Mouse (Mus musculus): Measurements from ENCODE around the gene Krt23.
A peak's percentile ranks its signal among the peaks of the same experiment; 100 is the strongest.

Krt23 gene

DNA sequence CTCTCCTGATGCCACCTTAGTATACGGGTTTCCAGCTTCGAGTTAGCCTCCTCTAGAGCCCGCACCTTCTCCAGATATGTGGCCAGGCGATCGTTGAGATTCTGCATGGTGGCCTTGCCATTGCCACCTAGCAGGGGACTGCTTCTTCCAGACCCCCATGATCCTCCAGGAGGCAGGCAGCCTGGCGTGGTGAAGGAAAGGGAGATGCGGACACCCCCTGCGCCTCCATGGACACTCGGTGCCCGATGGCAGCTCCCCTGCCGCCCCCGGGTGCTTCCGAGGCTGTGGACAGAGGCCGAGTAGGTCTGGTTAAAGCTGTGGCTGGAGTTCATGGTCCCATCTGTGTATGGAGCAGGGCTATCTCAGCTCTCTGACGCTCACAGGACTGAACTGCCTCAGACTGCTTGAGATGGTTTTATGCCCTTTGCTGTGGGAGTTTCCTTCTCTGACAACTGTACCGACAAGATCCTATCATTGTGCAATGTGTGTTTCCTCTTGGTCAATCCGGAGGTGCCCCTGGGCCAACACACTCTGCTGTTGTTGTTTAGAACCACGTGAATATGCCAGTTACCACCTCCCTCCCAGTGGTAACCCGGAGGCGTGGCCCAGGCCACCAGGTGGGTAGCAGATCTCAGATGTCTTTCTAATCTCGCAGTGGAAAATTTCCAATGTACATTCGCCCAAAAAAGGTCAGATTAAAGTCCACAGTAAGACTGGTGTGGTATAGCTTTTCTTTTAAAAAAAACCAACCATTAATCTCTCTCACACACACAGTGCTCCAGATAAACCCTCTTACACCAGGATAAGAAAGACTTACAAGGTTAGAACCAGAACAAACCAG is at the start of gene Krt23:
Gene Krt23 (minus strand): TSS at position 405 of the 841 bp plus-strand sequence.
- no peak for DNase-seq (ENCODE audit: low spot score in 2 of 2)

DNA sequence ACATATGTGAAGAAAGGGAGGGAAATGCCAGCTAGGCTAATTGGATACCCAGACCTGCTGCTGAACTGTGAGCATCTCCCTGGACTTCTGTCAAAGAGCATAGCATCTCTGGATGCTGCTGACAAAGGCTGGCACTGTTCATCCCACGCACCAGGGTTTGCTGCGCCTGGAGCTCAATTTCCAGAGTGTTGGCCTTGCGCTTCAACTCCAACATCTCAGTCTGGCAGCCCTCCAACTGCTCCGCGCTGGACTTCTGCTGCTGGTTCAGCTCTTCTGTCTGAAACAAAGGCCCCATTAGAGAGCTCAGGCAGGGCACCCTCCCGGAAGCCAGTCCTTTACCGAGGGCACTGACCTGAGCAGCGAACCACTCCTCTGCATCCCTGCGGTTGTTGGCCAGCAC is 46.8 kb upstream of the Krt23 start:
- no peak for DNase-seq (ENCODE audit: low spot score in 2 of 2)

DNA sequence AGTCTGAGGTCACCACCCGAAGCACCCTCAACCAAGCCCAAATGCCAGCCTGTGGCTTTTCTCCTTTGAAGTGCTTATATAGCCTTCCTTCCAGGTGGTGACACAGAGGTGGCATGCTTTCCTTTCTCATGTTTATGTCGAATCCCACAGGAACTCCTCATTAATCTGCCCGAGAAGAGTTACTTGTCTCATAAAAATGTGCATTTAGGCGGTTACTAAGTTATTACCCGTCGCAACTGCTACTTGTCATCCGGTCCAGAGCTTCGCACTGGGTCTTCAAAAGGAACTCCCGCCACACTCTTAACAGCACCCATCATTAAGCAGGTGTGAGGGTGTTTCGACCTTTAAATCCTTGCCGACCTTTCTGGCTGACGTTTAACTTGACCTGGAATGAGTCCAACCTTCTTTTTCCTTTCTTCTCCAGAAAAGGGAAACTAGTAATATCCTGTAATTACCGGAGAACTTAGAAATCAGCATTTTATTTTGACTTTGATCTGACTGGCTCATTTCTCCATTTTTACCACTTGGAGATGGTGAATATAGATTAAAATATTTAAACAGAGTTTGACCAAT is 28.4 kb upstream of the Krt23 start, which contains the start of gene Krt39:
Gene Krt39 (minus strand): TSS at position 51 of the 573 bp plus-strand sequence.
- DNase-seq (ENCODE audit: low spot score in 2 of 2) = no peak

DNA sequence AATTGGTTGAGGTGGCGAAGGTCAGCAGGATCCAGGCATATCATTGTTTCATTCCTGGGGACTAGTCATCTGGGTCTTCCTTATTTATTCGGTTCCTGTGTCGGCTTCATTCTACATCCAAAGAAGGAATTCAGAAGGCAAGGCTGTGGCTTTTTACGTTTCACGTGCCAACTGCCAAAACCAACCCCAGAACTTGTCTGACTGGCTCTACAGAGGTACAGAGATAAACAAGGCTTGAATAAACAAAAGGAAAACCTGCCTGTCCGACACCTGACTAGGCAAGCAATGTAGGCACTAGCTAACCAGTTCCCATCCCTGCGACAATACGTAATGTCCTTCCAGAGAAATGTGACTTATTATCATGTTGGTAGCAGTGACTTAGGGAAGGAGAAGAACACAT is 21.2 kb upstream of the Krt23 start:
- DNase-seq (ENCODE audit: low spot score in 2 of 2) = no peak

DNA sequence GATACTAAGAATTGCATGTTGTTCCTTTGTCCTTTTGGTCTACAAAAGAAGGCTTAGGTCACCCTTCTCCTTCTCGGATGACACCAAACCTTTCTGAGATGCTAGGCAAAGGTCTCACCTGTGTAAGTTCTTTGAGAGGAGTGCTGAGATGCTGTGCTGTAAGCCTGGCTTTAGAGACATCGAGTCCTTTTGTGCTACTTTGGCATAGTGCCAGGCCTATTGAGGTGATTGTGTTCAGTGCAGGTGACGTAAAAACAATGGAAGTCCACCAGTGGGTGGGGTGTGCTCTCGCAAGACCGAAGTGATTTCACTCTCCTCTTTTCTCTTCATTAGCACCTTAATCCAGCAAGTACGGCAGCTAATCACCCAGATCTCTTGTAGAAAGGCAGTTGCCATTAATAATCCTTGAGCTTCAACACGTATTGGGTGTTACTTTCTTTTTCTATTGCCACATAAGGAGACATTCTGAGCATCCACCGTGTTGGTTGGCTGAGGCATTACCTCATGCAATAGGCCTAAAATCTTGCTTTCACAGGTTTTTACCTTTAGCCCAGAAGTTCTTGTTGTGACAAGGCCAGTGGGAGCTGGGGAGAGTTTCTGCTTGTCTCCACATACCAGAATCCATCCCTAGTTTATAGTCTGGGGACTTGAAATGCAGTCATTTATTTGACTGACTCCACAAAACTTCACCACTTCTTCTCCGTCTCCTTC is 7.3 kb upstream of the Krt23 start:
- no peak for DNase-seq (ENCODE audit: low spot score in 2 of 2)

DNA sequence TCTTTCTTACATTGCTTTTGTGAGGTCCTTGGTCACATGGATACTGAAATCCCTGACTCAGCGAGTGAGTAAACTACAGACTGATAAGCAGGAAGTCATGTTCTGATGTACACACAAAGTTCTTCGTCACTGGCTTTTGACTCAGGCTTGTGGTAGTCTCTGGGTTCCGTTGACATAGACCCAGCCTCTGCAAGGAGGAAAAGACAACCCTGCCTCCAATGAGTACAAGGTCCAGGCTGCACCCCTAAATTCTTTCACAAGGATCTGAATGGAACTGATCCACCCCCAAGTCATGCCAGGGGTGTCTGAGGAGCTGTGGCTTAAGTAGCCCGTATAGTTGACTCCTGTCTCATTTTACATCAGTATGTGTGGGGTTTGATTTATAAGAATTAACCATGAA is 3.5 kb upstream of the Krt23 start:
- DNase-seq (ENCODE audit: low spot score in 2 of 2) = no peak

DNA sequence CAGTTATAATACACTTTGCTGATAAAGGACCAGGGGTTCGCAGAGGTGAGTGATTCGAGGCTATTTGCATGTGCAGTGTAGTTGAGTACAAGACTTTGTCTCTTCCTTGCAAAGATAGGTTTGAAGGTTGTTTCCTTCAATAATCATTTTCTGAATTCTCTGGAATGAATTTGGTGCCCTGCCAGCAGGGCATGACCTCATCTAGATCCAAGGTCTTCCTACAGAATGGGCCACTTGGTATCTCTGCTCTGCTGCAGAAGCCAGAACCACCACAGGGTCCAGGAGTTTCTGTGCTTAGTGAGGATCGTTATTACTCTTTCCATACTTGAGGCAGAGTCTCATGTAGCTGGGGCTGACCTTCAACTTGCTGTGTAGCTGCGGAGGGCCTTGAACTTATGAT is 1.8 kb upstream of the Krt23 start:
- DNase-seq (ENCODE audit: low spot score in 2 of 2) = no peak

DNA sequence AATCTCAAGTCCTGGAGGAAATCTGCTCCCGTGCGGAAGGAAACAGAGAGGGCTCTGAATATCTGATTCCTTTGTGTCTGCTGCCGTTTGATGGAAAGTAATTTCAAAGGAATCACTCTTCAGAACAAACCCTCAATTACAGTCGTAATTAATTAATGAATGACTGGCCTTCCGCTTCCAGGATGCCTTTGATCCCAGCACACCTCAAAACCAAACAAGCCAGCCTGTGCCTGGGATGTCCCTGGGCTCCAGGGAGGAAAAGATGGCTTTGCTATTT is 575 bp upstream of the Krt23 start:
- no peak for DNase-seq (ENCODE audit: low spot score in 2 of 2)

DNA sequence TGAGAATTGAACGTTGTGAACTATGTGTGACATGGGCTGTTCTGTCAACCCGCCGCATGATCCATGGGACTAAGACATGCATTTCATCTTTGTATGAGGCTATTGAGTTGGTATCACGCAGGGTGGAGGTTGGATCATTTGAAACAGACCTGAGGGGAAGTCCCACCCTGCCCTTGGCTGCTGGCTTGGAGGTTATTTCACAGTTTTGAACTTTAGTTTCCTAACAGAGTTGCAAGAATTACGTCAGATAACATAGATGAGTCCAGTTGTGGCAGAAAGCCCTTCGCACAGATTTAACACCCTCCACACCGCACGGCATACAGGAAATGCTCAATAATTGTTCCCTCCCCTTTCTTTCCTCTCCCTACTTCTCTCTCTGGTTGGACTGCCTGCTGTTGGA is 1.9 kb downstream of the Krt23 start:
- DNase-seq (ENCODE audit: low spot score in 2 of 2) = no peak

DNA sequence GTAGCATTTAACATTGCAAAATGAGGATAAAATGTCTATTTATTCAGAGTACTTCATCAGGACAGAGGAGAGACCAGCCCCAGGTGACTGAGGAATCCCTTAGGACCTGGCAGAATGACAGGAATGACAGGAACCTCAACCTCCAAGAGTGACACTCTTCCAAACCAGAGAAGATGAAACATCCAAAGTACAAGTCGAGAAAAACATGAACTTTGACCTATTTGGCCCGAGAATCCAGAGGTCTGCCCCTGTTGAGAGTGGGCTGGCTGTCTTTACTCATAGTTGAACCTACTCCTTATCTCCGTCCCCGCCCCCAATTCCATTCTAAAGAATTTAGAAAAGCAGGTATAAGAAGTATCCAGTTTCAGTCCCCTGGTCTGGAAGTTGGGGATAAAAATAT is 2.3 kb downstream of the Krt23 start:
- no peak for DNase-seq (ENCODE audit: low spot score in 2 of 2)

DNA sequence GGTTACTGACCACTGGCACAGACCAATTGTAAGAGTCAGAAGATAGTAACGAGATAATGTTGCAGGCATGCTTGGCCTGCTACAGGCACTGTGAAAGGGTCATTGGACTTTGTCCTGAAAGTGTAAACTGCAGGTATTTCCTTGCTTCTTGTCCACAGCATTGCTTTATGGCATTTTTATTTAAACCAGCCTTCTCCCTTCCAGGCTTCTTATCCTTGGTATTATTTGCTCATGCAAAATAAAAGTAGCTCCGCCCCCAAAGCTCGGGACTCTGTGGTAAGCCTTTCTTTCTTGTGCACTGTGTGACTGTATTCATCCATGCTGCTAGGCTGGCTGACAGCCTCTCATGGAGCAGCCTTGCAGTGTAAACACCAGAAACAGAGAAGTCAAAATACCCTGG is 3.7 kb downstream of the Krt23 start:
- no peak for DNase-seq (ENCODE audit: low spot score in 2 of 2)

DNA sequence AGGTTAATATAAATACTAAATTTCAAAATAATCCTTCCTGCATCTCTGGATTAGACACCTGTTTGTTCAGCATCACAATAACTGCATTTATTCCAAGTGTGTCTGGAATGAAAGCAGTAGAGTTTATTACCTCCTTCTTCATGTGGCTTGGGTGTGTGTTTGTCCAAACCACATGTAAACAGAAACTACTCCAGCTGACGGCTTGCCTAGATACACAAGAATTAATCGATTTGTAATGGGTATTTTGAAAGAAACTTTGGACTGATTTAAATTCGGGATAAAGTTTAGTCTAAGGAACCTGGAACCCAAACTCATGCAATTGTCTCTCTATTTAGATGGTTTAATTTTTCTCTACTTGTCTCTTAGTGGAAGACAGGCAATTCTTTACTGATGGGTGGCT is 18.0 kb downstream of the Krt23 start:
- no peak for DNase-seq (ENCODE audit: low spot score in 2 of 2)

DNA sequence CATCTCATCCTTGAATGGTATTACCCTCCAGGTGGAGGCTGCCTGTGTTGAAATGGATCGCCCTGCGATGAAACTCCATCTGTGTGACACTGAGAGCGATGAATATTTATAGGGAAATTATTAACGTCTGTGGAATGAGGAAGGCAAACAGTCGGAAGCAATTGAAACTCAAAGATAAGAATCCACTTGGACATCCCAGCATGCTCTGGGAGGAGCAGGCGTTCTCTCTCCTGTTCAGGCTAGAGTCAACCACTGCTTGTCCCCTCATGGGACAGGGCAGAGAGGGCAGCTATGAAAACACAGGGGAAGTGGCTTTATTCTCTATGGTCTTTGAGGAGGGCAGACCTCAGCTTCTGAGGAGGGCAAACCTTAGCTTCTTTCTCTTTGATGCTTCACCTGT is 19.5 kb downstream of the Krt23 start:
- no peak for DNase-seq (ENCODE audit: low spot score in 2 of 2)

DNA sequence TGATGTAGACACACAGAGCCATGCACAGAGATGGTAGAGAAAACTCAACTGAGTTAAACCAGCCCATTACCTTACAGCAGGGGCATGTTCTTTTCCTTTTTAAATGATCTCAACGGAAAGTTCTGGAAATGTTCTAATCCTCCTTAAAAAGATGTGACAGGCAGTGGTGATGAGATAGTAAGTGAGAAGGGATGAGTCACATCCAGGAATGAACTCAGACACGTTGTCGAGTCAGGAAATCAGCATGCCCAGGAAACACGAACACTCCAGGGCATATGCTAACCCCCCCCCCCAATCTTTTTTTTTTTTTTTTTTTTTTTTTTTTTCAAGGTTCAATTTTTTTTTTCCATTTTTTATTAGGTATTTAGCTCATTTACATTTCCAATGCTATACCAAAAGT is 20.5 kb downstream of the Krt23 start:
- DNase-seq (ENCODE audit: low spot score in 2 of 2) = no peak

DNA sequence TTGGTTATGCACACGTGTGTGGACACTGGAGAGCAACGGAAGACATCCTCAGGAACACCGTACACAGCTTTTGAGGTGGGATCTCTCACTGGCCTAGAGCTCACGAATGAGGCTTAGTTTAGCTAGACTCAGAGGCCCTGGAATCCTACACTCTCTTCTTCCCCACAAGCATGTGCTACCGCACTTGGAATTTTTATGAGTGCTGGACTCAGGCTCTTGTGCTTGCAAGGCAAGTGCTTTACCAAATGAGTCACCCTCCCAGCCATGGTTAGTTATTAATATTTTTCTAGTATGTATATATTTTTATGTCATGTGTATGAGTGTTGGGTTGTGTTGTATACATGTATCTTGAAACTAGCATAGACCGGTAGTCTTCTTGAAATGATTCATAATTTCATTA is 21.0 kb downstream of the Krt23 start:
- no peak for DNase-seq (ENCODE audit: low spot score in 2 of 2)

DNA sequence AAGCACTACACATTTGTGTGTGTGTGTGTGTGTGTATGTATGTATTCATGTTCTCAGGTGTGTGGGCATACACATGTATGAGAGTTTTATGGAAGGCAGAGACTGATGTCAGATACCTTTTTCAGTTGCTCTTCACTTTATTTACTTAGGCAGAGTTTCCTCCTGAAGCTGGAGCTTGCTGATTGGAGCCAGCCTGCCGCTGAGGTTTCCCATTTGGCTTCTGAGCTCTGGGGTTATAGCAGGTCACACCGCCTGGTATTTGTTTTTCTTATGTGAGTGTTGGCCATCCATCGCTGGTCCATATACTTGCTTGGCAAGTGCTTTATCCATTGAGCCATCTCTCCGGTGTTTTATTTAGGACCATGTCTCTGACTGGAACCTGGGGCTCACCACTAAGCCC is 23.7 kb downstream of the Krt23 start:
- no peak for DNase-seq (ENCODE audit: low spot score in 2 of 2)

DNA sequence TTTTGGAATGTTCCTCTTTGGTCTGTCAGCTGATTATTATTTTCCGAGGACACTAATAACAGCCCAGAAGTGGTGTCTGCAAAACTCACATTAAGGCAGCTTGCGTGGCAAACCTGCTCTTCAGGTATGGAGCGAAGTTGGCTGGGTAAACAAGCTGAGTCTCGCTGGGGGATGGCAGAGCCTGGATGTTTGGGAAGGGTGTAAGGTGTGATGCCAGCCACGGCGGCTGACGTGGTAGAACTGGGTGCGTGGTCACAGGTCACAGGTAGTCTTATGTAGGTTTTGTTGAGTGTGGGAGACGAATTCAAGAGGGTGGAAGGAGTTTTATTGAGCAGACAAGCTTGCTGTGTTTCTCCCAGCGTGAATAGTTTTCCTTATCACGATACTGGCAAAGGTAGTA is 24.4 kb downstream of the Krt23 start:
- DNase-seq (ENCODE audit: low spot score in 2 of 2) = no peak

DNA sequence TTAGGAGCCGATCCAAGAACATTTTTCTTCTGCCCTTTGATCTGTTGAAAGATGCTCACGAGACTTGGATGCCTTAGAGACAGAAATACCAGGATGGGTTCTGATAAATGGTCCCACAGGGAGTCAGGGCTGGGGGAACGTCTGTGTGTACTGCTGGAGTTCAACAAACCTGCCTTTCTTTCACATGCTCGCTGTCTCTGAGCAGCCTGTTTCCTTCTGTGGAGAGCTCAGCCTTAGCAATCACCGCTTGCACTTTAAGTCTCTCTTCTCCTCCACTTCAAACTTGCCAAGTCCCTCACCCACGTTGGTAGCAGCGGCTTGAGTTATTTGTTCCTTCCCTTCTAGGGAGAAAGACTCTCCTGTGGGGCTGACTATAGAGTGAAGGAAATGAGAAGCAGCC is 26.6 kb downstream of the Krt23 start:
- DNase-seq (ENCODE audit: low spot score in 2 of 2) = no peak

DNA sequence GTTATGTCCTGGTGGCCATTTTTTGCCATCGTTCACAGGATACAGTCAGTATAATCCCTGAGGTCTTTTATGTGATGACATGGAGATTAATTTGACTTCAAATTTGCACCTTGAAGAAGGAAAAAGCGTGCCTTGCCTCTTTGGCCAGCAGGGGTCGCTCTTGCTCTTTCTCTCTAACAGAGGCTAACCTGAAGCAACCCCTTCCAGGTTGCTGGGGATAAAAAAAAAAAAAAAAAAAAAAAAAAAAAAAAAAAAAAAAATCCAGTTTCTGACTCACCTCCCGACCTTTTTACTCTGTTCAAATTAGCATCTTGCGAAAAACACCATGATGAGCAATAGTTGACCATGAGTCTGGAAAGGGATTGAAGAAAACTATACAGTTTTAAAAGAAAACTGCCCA is 28.1 kb downstream of the Krt23 start:
- DNase-seq (ENCODE audit: low spot score in 2 of 2) = peak; percentile 22 to 51

DNA sequence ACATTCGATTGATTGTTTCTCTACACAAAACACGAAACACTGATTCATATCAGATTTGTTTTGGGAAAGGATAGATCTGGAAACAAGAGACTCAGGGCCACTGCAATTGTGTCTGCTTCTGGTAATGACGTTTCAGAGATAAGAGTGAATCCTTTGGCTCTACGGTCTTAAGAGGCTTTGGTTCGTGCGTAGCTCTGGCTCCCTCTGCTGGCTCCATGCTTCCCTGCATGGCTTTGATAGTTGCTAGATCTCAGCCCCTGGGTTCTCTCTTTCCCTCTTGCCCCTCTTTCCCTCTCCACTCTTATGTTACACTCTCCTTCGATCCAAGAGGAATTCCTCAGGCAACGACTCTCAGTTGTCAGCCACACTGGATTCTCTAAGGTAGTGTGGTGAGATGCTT is 29.8 kb downstream of the Krt23 start:
- peak in 1 of 2 experiments; percentile 28 for DNase-seq (ENCODE audit: low spot score in 2 of 2)

DNA sequence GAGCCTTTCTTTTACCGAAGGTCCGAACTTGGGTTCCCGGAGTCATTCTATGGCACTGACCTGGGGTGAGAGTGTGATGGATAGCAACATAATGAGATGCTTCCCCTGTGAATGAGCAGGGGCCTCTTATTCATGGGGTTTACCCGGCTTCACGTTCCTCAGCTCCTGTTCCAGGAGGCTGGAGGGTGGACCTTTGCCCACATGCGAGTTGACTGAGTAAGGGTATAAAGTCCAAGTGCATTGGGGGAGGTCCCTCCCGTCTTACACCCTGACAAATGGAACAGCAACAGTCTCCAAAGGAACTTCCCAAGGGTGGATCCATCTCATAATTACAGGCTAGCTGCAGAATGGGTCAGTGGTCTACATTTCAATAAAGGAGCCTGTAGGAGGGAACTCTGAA is 31.2 kb downstream of the Krt23 start:
- DNase-seq (ENCODE audit: low spot score in 2 of 2) = no peak

DNA sequence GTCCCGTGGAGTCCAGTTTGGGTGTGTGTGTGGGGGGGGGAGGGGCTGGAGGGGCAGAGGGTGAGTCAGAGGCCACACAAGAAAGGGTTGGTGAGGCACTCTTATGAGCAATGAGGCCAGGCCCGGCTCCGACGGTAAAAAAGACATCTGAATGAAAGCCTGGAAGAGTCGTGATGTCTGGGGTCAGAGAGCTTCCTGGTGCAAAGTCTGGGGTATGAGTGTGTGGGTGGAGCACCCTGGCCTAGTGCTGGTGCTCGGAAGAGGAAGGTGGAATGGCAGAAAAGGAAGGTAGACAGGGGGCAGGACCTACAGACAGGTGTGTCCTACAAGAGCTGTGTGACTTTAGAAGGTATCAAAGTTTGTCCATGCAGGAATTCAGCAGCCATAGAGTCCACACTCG is 34.0 kb downstream of the Krt23 start:
- no peak for DNase-seq (ENCODE audit: low spot score in 2 of 2)

DNA sequence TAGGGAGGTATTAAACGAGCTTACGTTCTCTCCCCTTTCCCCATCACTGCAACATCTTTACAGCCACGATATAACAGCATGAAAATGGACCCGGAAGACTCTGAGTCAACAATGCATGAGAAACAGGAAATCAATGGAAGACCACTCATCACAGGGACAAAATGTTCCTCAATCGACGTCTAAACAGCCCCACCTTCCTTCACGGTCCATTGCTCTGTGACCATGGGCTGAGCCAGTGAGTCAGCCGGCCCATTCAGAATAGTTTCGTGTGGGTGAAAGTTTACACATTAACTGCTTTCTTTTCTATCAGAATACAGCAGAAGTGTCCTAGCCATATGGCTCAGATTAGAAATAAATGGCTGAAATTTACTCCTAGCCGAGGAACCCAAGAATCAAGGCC is 38.2 kb downstream of the Krt23 start:
- DNase-seq (ENCODE audit: low spot score in 2 of 2) = no peak

Measured in natural killer cell, adult 2 months (primary cell).